Mouse (Mus musculus) liver, embryonic 14.5 days (tissue): Measurements from ENCODE around the gene Des.

Experiments
- CTCF ChIP-seq: IDR thresholded peaks from 2 replicates; pipeline ENCODE4 v1.5.1; 2016; ENCODE audit warnings: antibody characterized with exemption, low read depth, control low read depth
- EP300 ChIP-seq: IDR thresholded peaks from 2 replicates; pipeline ENCODE4 v1.6.1; 2016; ENCODE audit warnings: antibody characterized with exemption, low read depth

DNA sequence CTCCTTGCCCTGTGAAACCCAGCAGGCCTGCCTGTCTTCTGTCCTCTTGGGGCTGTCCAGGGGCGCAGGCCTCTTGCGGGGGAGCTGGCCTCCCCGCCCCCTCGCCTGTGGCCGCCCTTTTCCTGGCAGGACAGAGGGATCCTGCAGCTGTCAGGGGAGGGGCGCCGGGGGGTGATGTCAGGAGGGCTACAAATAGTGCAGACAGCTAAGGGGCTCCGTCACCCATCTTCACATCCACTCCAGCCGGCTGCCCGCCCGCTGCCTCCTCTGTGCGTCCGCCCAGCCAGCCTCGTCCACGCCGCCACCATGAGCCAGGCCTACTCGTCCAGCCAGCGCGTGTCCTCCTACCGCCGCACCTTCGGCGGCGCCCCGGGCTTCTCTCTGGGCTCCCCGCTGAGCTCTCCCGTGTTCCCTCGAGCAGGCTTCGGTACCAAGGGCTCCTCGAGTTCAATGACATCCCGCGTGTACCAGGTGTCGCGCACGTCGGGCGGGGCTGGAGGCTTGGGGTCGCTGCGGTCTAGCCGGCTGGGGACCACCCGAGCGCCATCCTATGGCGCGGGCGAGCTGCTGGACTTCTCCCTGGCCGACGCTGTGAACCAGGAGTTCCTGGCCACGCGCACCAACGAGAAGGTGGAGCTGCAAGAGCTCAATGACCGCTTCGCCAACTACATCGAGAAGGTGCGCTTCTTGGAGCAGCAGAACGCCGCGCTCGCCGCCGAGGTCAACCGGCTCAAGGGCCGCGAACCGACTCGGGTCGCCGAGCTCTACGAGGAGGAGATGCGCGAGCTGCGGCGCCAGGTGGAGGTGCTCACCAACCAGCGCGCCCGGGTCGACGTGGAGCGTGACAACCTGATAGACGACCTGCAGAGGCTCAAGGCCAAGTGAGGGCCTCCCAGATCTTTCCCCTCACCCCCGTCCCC is at the start of gene Des:
- TF ChIP-seq CTCF, result no peak
- TF ChIP-seq EP300, result no peak
